Mouse (Mus musculus) bone marrow macrophage, adult 2 months (primary cell): ENCODE measurements around the gene Rpp25l. TPM values are rescaled to one million over a fixed set of nuclear protein-coding genes. Genes with fewer than 3 reads are reported as not detected.

Source experiments
- H3K27ac ChIP-seq: 2 replicates; pipeline ENCODE4 v1.5.1; 2012; ENCODE audit warnings: low read depth, low read length; ENCODE audit not compliant: insufficient read depth
- H3K4me1 ChIP-seq: 2 replicates; pipeline ENCODE4 v1.6.1; 2012; ENCODE audit warnings: low read length; ENCODE audit not compliant: control insufficient read depth, insufficient read depth
- H3K4me3 ChIP-seq: 2 replicates; pipeline ENCODE4 v1.5.1; 2012; ENCODE audit warnings: mild to moderate bottlenecking, low read length, moderate library complexity; ENCODE audit not compliant: insufficient read depth
- CTCF ChIP-seq: IDR thresholded peaks from 2 replicates; pipeline ENCODE4 v1.5.1; 2012; ENCODE audit warnings: low read depth, mild to moderate bottlenecking, low read length, moderate library complexity
- POLR2A ChIP-seq: IDR thresholded peaks from 2 replicates; pipeline ENCODE4 v1.6.1; 2012; ENCODE audit warnings: mild to moderate bottlenecking, low read depth, low read length, borderline replicate concordance
- polyA plus RNA-seq: library from polyadenylated mRNA; stranded (reverse); fragments of >200 nt; gene quantifications from 2 replicates; pipeline ENCODE4 v1.2.4, GENCODE M21; 2012; ENCODE audit not compliant: missing spikeins, insufficient read depth, insufficient read length

Rpp25l gene
- polyA plus RNA-seq, 1 experiment: 20.0 TPM

DNA sequence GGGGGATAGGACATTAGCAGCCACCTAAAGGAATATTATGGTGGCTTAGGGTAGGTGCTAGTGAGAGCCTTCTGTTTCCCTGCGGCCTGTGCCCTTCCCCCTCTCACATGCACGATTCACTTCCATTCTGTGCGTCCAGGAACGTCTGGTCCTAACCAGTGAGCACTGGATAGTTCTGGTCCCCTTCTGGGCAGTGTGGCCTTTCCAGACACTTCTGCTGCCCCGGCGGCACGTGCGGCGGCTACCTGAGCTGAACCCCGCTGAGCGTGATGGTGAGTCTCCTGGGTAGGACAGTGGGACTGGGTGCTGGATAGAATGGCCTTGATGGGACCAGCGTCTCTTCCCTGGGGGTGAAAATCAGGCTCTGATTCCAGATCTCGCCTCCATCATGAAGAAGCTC is 44.0 kb upstream of the Rpp25l start:
- Histone ChIP-seq H3K27ac (no peak overlapping the region), H3K4me1 (peaks cover 15% of the 10 kb centered on the region), H3K4me3 (no peak overlapping the region)
- TF ChIP-seq POLR2A: no peak
- no peak for TF ChIP-seq CTCF

DNA sequence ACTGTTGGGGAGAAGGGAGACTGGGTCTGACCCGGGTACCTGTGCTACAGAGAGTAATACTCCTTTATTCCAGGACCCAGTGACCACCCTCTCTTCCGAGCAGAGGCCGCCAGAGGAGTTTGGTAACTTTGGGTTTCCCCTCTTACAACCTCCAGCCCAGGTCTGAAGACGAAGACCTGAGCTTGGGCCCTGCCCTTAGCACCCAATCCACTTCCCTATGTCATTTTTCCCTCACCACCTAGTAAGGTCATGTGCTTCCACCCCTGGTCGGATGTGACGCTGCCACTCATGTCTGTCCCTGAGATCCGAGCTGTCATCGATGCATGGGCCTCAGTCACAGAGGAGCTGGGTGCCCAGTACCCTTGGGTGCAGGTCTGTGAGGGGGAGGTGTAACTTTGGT is 43.1 kb upstream of the Rpp25l start:
- peak overlapping the region; percentile 73 for H3K4me3 ChIP-seq
- H3K27ac ChIP-seq: no peak overlapping the region
- TF ChIP-seq CTCF (no peak), POLR2A (no peak)
- H3K4me1 ChIP-seq: peaks cover 9% of the 10 kb centered on the region

DNA sequence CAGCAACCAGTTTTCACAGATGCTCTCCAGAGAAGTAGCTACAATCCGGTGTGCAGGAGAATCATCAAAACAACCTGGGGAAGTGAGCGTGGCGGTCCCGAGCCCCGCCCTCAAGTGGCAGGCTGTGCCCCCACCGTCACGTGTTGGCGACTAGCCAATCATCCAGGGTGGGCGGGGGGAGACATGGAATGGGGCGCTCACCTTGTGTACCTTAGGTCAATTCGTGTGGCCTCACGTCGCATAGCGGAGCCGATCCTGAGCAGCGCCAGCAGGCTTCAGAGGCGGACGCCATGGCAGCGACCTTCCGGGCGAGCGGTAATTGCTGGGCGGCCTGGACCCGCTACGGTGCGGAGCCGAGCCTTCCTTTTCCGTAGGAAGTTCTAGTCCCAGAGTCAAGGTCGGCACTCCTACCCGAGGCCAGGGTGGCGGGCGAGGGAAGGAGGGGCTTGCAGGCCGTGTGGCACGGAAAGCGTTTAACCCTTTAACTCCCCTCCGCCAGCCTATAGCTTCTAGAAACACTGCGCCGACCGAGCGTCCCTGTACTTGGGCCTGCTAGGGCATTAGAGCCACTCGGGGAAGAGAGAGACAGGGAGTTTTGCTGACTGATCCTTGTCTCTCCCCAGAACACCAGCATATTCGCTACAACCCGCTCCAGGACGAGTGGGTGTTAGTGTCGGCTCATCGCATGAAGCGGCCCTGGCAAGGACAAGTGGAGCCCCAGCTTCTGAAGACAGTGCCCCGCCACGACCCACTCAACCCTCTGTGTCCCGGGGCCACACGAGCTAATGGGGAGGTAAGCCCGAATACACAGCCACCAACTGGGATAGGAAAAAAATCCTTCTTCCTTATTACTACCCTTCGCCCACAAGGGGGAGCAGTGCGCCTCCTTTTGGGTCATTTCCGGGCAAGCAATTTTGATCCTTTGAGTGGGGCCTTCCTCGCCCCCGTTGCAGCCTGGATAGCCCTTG is 42.3 kb upstream of the Rpp25l start, which contains the start of gene Sigmar1:
Sigmar1 (minus strand) TSS at position 820 of the 968 bp plus-strand sequence.
- peaks cover 5% of the 10 kb centered on the region for H3K4me1 ChIP-seq

DNA sequence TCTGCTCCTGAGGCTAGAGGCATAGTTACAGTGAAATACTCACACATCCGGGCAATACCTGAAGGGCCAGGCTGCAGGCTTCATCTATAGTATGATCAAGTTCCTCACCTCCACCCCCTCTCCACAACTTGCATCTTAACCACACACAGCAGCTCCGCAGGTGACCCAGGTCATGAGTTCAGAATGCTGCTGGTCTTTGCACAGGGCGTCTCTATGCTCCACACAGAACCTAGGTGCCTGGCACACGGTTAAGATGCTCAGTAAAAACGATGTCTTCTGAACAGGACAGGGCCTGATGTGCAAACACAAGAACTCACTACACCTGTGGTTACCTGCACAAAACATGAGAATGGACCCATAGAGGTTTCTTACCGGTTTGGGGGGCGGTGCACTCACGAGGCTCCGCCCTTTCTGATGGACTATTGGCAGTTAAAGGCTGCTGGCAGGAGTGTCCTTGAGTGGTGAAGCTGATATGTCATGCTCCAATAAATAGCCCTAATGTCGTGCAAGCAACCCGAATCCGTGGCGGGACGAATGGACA is 41.5 kb upstream of the Rpp25l start, which contains the start of gene Galt:
Galt (plus strand) TSS at position 432 of the 541 bp plus-strand sequence.
- TF ChIP-seq POLR2A: no peak
- Histone ChIP-seq H3K27ac (peak within 1 kb of the TSS; percentile 71), H3K4me1 (peaks cover 5% of the 10 kb centered on the region), H3K4me3 (peak within 1 kb of the TSS; percentile 73)

More for the DNA sequence above, 42.3 kb upstream of the Rpp25l start, which contains the start of gene Sigmar1:
- Histone ChIP-seq H3K27ac (peak within 1 kb of the TSS; percentile 71), H3K4me3 (peak within 1 kb of the TSS; percentile 73)
- TF ChIP-seq CTCF (peak; percentile 53; the same call in 1 of the 2 replicates), POLR2A (no peak)

DNA sequence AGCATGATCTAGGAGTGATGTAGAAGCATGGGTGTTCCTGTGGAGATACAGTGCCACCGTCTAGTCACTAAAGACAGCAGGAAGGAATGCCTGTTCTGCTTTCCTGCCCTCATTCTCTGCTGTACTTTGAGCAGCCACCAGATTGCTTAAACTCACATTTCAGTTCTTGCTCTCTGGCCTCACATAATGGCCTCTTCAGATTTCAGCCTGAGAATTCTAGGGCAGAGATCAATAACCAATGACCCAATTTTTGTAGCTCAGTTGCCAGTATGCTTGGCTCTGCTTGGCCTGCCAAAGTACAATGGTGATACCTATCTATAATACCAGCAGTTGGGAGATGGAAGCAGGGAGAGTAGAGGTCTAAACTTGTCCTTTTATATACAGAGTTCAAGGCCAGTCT is 31.7 kb upstream of the Rpp25l start:
- Histone ChIP-seq H3K27ac (no peak overlapping the region), H3K4me3 (no peak overlapping the region), H3K4me1 (no peaks in the 10 kb centered on the region; the same call in 1 of the 2 replicates)
- TF ChIP-seq CTCF (no peak), POLR2A (no peak)

DNA sequence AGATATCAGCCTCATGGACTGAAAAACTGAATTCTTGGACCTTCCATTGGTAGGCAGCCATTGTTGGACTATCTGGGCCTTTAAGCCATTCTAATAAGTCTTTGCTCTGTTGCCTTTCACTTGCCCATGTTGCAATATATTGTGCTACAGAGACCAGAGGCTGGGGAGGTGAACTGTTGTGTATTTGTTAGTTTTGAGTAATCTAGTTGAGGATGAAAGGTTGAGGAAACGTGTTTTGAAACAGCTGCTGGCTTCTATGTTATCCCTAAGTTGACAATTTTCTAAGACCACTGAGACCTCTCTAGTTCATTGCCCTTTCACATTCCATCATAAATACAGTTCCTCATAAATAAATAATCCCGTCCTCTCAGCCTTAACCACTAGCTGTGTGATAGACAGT is 30.8 kb upstream of the Rpp25l start:
- Histone ChIP-seq H3K27ac (no peak overlapping the region), H3K4me1 (peaks cover 9% of the 10 kb centered on the region), H3K4me3 (no peak overlapping the region)
- TF ChIP-seq CTCF: no peak
- TF ChIP-seq POLR2A: no peak

DNA sequence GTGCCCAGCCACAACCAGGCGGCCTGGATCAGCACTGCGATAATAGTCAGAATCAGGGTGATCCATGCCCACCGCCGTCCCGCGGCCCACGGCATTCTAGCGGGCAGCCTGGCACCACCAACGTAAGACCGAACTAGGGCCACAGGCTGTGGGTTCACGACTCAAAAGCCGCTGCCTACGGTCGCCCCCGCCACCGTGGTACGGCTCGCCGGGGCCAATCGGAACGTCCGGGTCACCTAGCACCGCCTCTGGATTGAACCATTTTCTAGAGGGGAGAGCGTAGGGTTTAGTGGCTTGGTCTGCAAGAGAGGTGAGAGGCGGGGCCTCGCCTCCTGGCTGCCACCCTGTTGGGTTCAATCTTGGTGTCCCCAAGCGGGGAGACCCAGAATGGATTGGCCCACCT is 27.8 kb upstream of the Rpp25l start:
- TF ChIP-seq POLR2A (no peak), CTCF (no peak)
- peak overlapping the region; percentile 84 for H3K27ac ChIP-seq

DNA sequence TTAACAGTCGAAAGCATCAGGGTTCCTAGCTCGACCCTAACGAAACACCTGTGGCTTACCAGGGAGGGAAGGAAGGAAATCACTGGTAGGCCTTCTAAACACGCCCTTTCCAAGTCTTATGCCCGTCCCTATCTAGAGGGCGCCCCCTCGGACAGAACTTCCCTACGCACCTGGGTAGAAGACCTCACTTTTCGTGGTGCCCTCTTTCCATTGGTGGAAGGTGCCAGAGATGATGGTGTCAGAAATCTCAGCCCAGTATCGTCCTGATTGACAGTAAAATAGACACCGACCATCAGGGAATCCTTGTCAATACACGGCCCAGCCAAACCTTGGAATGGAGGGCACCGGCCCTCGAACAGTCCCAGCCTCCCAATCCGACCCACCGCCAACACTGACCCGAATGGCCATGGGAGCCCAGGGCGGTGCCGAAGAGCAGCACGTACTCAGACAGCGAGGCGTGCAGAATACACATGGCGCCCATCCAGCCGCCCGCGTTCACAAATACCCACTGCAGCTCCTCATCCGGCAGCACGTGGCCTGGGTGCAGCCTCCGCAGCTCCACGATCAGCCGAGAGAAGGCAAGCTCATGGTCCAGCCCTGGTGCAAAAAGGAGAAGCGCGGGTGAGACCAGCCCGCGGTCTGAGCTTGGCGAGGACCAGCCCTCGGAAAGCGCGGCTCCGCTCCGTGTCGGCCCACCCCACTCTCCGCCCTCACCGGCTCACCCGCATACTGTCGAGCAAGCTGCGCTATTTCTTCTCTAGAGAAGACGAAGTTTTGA is 27.2 kb upstream of the Rpp25l start:
- peaks cover 12% of the 10 kb centered on the region for H3K4me1 ChIP-seq
- TF ChIP-seq CTCF (no peak), POLR2A (no peak)
- peak overlapping the region; percentile 88 for H3K4me3 ChIP-seq
- peak overlapping the region; percentile 84 for H3K27ac ChIP-seq

More for the DNA sequence above, 27.8 kb upstream of the Rpp25l start:
- Histone ChIP-seq H3K4me3 (peak overlapping the region; percentile 88), H3K4me1 (peaks cover 12% of the 10 kb centered on the region)

DNA sequence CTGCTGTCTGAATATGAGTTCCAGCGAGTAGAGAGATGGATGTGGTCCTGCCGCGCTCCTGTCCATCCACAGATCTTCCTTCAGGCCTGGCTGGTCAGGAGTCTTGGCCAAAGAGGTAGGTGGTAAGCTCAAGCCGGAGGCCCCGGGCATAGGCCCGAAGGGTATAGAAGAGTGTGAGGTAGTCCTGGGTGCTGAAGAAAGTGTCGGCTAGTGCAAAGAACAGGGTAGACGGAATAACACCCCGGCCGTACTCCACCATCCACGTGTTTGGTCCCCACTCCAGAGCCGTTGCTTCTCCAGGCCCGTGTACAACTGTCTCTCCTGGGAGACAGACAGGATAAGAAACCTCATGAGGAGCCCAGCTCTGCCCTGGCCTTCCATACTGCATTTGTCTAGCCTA is 25.9 kb upstream of the Rpp25l start:
- Histone ChIP-seq H3K4me3 (no peak overlapping the region; the same call in 1 of the 2 replicates), H3K4me1 (peaks cover 12% of the 10 kb centered on the region), H3K27ac (no peak overlapping the region)
- TF ChIP-seq POLR2A (no peak), CTCF (no peak)
